Mouse (Mus musculus) gastrocnemius, postnatal 4 days (tissue): Measurements from ENCODE around the gene Draxin. TPM values are rescaled to one million over a fixed set of nuclear protein-coding genes. Genes with fewer than 3 reads are reported as not detected.
"Not testable (repeated sequence)": the region's sequence is repeated elsewhere in the genome, so short reads cannot be mapped to it uniquely, and the experiment has no call there.

ENCODE experiments used
- DNase-seq, 2 experiments: peaks; one replicate each; pipeline ENCODE4 v3.0.0; 2021 to 2022; ENCODE audit warnings: low spot score in 2 of 2, mixed read lengths in 2 of 2
- long read RNA-seq, 2 experiments: library from polyadenylated mRNA; stranded (forward); transcript quantifications; one replicate each; pipeline ENCODE4 v2.0.0; 2021
- total RNA-seq, 2 experiments: library from RNA; stranded (reverse); gene quantifications; 2 replicates each; pipeline ENCODE4 v1.2.3; 2021

The Draxin gene
- total RNA-seq: under 1 TPM; 0.39 to 0.44 TPM
- long read RNA-seq, experiment 1: 0 reads
- long read RNA-seq, experiment 2: 0 reads

DNA sequence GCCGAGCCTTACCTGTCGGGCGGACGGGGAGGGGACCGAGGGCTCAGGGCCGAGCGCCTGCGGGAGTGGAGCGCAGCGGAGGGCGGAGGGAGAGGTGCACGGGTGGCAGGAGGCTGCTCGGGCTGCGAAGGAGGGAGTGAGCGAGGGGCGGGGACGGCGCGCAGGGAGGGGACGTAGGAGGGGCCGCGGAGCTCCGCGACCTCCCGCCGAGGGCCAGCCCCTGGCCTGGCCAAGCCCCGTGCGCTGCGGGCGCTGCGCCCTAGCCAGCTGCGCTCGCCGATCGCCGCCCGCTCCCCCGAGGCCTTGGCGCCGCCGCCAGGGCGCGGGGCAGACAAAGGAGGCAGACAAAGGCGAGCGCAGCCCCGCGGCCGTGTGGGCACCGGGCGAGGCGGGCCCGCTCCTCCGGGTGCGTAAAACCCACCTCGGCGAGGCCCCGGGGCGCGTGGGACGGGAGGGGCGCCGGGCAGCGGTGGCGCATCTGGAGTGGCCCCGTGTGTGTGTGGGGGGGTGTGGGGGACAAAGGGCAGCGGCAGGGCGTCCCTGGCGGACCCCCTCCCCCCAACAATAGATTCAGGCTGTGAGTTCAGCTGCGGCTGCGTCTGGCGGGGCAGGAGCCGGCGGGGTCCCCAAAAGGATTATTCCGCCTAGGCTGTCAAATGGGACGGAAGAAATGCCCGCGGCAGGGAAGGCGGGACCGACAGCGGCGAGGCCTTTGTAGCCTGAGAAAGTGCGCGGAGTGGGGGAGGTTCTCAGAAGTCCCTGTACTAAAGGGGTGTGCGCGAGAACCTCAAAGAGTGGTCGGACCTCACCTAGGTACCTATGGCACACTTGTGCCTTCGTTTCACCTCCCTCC, at the start of gene Draxin:
TSS of gene Draxin (minus strand) at position 138 of the 853 bp plus-strand sequence.
- DNase-seq: peak in 1 of 2 experiments; percentile 43

DNA sequence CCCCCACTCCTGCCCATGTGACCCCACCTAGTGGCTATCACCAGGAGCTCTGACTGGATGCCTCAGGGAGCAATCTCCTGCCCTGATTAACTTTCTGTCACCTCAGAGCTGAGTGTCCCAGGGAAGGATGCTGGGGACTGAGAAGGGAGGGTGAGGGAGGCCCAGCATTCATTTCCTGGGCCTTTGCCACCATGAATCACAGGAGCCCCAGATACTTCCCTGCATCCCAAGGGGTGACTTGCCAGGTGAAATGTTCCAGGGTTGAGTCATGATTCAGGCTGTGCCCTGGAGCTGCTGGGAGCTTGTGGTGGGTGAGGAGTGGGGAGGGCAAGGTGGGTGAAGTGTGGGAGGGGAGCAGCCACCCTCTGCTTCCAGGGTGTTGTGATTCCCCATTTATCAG, 47.2 kb upstream of the Draxin start:
- DNase-seq: no peak

DNA sequence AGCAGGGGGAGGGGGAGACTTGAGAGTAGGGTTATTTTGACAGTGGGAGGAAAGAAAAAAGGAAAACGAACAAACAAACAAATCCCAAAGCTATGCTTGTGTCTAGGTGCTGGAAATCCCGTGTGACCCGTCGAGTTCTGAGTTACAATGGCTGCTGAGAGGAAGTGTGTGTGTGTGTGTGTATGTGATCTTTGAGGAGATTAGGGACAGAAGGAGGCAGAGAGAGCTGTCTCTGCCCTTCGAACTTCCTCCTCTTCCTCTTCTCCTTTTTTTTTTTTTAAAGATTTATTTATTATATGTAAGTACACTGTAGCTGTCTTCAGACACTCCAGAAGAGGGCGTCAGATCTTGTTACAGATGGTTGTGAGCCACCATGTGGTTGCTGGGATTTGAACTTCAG, 46.1 kb upstream of the Draxin start:
- not testable (repeated sequence) for DNase-seq

DNA sequence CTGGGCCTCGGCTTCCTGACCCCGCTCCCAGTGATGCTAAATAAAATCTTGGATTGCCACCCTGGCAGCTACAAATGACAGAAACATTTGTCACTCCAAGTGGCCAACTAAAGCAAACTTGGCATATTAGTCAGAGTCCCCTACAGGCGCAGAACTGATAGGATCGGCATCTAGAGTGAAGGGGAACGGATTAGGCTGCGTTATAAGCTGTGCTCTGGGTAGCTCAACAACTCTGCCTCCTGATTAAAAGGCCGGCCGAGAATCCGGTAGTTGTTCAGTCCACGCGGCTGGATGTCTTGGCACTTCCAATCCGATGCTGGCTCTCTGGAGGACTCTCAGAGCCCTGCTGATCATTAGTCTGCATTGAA, 44.0 kb upstream of the Draxin start:
- no peak for DNase-seq

DNA sequence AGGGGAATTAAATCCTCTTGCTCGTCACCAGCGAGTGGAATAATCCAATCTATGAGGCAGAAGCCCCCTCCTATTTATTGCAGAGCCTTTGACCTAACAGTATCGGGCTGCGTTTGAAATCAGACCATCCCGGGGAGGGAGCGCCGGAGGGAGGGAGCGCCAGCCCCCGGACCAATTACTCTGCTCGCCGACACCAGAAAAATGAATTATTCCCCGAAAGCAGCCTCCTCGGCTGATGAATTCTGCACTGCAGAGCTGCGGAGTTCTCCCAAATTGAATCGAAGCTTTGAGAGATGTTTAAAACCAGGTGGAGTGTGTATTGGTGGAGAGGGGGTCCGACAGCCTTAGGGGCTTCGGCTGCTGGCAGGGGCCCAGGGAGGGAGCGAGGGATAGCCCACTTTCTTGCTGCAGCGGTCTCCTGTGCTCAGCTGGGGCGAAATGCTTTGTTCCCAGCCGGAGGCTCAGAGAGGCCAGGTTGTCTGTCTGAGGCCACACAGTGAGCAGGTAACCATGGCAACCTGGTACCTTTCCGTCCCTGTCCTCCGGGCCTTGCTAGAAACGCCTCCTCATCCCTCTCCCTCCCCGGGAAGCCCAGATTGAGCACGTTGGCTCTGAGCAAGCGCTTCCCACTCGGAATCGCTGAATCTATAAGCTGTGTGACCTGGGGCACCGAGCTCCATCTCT, 43.5 kb upstream of the Draxin start:
- DNase-seq: no peak

DNA sequence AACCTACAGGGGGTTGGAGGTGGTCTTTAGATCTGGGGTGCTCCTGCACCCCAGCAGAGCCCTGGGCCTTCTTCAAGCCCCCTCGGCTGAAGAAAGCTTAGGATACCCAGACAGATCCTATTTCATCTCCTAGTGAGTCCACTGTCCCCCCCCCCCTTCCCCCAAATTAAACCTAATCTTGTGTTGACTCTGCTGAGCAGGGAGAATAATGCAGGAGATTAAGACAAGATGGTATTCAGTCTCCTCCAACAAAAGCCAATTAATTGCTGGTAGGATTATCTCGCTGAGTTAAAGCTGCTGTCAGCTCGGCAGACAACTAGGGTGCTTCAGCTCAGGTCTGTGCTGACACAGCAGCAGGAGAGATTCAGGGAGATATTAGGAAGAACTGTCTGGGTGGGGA, 40.8 kb upstream of the Draxin start:
- no peak for DNase-seq

DNA sequence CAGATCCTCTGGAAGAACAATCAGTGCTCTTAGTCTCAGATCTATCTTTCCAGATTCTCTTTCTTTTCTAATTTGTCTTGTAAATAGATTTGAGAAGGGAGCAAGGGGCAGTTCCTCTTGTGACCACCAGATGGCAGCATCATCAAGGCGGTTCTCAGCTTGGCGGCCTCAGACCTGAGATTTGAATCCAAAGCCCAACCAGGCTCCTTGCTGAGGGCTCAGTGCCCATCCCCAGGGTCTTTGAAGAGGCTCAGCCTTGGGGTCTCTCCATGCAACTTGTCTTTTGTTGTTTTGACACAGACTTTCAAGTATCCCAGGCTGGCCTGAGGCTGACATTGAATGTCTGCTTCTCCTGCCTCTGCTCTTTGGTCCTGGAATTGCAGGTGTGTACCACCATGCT, 40.3 kb upstream of the Draxin start:
- DNase-seq: no peak

DNA sequence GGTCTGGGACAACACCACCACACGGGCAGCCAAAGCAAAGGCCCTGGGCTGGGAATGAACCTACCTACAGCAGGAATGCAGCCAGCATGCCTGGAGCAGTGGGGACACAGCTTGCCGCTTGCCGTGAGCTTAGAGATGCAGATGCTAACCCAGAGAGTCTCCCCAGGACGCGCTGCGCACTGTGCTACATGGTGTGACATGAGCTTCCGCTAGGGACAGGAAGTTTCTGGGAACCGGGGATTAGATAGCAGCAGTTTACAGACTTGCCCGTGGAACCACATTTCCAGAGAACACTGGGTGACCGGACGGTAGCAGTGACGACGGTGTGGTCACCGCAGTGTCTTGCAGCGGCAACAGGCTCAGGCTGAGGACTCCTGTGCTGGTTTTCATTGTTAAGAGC, 39.1 kb upstream of the Draxin start:
- no peak for DNase-seq

DNA sequence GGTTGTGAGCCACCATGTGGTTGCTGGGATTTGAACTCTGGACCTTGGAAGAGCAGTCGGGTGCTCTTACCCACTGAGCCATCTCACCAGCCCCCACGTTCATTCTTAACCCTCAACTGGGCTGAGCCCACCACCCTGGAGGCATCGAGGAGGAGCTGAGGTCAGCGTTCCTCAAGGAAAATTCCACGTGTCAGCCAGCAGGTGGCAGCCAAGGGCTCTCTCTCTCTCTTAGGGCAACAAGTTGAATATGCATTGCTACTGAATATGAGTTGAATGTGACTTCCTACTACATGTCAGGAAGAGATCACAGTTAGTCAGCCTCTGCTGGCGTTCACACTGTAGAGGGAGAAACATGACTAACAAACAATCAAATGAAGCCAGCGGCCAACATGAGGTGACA, 37.8 kb upstream of the Draxin start:
- DNase-seq: peak in 1 of 2 experiments; percentile 55

DNA sequence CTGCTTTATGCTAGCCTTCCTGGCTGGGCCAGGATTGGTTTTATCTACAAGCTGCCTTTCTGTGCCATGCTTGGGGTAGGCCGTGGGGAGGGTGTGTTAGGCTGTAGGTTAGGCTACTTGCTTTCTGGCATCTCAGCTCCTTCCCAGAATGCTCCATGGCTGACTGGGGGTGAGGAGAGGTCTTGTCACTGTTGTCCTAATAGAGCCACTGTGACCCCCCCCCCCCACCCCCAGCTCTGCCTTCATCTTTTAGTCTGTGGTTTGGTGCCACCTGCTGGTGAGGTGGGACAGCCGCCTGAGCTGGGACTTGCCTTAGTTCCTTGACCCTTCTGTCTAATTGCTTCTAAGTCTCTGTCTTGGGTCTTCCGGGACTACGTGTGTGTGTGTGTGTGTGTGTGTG, 36.5 kb upstream of the Draxin start:
- DNase-seq: peak in 1 of 2 experiments; percentile 60

DNA sequence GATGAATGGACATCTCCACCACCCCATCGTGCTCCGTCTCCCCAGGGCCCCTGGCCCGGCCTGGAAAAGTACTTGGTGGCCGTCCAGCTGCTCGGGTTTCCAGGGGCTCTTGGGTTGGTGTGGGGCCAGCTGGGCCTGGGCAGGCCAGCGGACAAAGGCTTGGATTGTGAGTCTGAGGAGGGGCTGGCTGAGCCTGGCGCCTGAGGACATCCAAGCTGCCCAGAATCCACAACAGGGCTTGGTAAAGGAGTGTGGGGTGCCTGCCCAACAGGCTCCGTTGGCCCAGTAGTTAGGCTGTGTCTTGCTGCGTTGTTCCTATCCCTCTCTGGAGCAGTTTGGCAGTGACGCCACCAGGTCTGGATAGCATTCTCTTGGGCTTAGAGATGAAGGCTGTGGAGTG, 35.9 kb upstream of the Draxin start:
- no peak for DNase-seq

DNA sequence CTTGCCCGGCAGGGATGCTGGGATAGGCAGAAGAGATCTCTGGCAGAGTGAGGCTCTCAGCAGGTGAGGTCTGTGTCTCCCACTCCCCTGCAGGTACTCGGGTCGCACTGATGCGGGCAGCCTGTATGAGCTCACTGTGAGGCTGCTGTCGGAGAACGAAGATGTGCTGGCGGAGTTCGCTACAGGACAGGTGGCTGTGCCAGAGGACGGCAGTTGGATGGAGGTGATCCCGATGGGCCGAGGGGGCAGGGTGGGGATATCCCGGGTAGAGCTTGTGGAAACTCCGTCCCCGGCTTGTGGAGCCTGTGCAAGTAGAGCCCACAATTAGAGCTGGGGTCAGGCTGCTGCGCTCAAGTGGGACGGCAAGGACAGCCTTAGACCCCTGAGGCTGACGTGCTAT, 35.1 kb upstream of the Draxin start:
- no peak for DNase-seq

DNA sequence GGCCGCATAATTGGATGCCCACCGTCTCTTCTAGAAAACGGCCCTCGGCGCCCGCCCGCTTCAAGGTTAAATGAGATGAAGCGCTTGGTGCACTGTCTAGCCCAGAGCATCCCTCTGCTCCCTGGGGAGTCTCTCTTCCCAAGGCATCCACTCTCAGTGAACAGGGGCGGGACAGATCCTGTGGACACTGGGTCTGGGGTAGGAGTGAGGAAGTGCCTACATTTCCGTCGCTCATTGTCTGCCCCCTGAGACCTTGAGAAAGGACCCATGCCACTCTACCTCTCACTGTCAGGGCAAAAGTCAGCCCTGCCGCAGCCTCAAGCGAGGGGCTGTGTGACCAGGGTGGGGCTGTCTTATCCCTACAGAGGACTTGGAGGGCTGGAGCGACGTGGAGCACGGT, 34.0 kb upstream of the Draxin start:
- DNase-seq: no peak

DNA sequence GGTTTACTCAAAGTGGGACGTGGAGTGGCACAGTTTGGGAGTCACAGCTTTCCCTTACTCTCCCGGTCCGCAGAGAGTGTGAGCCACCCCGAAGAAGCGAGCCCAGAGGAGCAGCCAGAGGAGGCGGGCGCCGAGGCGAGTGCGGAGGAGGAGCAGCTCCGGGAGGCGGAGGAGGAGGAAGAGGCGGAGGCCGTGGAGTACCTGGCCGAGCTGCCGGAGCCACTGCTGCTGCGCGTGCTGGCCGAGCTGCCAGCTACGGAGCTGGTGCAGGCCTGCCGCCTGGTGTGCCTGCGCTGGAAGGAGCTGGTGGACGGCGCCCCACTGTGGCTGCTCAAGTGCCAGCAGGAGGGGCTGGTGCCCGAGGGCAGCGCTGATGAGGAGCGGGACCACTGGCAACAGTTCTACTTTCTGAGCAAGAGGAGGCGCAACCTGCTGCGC, 33.5 kb upstream of the Draxin start:
- peak; percentile 49 to 61 for DNase-seq

DNA sequence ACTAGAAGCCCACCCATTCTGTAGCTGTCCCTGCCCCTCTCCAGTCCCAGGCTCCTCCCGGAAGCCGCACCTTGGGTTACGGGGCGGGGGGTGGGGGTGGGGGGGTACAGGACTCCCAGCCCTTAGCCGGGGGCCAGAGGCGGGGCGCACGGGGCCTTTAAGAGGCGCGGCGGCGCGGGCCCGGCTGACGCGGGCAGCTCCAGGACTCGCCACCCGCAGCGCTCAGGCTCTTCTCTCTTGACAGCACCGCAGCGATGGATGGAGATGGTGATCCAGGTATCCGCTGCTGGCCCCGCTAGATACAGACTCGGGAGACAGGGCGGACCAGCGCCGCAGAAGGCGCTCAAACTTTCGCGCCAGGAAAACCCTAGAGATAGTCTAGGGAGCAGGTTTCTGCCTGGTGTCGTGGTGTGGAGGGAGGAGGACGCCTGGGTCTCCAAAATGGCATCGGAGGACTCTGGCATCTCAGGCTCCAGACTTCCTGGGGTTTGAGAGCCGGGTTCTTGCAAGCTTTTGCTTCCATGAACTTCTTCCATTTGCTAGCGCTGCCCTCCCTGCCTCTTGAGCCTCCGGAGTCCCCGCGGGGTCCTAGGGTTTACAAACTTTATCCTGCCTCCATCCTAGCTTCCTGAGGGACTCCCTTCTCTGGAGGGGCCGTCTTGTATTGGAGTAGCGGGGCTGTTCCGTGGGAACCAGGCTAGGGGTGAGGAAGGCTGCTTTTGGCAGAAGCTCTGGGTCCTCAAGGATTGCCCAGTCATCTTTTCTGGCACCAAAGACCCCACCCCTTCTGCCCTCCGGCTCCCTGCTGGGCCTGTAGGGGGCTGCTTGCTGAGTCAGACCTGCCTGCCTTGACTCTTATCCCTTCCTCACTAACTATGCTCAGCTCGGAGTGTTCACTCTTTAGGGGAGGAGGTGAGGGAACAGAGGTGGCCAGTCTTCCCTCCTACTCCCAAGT, 30.2 kb upstream of the Draxin start, which contains the start of the genes Fbxo44 and Fbxo2:
TSS of gene Fbxo44 (minus strand) at position 47 of the 955 bp plus-strand sequence.
TSS of gene Fbxo2 (plus strand) at position 186 of the 955 bp plus-strand sequence.
- DNase-seq: no peak

DNA sequence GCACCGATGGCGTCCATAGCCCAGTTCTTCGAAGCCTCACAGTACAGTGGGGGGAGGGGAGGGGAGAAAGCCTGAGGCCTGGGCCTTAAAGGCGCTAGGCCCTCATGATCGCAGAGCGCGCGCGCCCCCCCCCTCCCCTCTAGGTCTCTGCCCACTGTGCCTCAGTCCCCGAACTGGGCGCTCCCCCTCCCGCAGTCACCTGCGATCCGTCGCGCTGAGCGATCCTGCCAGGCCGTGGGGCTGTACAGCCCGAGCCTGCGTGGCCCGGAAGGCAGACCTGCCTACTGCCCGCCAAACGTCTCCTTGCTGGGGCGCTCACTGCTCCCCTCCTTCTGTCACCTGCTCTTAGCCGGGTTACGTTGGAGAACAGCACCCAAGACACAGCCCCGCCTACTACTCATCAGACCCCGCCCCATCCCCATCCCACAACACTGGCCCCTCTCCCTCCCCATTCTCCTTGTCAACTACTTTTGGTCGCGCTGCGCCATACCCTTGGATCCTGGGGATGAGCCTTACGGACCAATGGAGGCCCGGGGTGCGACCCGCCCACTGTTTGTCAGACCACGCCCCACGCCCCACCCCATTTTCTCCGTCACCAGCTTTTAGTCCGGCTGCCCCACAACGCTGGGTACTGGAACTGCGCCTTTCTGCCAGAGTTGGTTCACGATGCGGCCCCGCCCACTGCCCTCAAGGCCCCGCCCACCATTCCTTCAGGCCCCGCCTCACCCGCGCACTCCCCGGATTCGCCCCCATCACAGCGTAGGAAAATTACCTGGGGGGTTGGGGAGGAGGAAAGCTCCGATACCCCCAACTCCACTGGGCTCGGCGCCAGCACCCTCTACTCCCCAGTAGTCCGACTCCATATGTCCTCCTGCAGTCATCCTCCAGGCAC, 29.3 kb upstream of the Draxin start:
- DNase-seq: peak; percentile 70 to 76

DNA sequence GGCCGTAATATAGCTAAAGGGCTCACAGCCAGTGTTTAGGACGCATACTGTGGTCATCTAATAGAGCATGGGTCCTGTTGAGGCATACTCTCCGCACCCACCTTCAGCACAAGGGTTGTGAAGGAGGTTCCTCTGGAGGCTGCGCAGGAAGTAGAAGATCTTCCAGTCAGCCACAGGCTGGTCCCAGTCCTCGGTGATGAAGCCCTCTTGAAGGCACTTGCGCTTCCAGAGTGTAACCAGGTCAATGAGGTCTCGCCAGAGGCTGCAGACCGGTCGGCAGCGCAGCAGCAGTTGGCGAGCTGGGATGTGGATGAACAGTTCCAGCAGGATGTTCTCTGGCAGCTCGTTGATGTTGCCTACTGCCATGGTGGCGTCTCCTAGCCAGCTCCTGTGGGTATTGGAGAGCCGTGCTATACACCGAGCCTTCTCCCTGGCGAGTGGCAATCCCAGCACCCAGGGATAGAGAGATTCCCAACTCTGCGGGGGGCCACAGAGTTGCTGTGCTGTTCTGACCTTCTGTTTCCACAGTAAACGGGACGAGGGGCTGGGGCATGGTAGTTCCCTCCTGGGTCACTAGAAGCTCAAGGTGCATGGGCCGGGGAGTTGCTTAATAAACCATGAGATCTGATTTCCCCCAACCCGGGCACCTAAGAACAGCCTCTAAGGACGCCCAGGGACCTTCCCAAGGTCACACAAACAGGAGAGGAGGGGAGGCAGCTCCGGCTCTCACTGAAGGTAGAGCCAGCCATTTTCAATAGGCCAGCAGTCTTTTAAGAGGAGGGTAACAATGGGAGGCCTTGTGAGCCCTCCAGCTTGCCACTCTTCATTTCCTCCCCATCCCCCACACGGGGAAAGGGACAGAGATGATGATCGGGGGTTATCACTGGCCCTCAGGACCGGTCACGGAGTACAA, 28.2 kb upstream of the Draxin start:
- DNase-seq: no peak

DNA sequence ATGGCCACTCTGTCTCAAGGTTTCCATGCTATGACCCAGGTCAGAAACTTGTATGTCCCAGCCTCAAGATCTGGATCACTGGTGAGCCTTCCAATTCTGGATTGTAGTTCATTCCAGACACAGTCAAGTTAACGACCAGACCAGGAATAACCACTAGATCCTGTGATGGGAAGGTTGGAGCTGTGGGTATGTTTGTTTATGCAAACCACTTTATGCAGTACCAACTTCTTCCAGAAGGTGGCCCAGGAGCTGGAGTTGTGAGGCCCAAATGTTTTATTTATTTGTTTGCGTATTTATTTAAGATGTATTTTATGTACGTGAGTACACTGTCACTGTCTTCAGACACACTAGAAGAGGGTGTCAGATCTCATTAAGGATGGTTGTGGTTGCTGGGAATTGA, 24.5 kb upstream of the Draxin start:
- DNase-seq: no peak

DNA sequence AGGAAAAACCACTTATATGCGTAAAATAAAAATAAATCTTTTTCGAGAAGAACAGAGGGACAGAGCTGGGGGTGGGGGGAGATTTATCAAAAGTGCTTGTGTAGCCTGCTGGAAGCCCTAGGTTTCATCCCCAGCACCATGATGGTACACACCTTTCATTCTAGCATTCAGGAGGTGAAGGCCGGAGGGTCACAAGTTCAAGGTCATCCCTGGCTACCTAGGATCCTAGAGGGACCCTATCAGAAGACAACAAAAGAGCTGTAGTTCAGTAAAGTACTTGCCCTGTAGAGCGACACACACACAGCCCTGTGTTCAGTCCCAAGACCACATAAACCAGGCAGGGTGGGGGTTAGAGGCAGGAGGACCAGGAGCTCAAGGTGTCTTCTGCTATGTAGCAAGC, 23.5 kb upstream of the Draxin start:
- DNase-seq: no peak
